Mouse (Mus musculus): Measurements from ENCODE around the gene Adamts12. TPM values are rescaled to one million over a fixed set of nuclear protein-coding genes. Genes with fewer than 3 reads are reported as not detected.

Adamts12 gene
- polyA plus RNA-seq, 1 experiment from 2014 or later: 1.9 TPM

DNA sequence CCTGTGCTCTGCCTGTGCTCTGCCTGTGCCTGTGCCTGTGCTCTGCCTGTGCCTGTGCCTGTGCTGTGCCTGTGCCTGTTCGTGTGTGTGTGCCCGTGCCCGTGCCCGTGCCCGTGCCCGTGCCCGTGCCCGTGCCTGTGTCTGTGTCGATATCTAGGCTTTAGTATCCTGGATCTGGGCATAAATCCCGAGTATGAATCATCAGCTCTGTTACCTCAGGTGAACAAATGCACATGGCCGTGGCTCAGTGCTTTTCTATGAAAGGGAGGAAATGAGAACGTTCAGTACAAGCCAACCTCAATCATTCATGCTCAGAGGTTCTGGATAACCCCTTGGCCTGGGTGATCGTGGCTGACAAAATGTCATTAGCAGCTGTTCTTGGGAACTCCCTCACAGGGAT lies 110.3 kb downstream of the Adamts12 start:
- no peak for ATAC-seq (replicated peaks; ENCODE audit: extremely low read depth, insufficient read depth, low FRiP score)
- no peak overlapping the region for H3K27ac ChIP-seq (ENCODE audit: low read length)
- H3K4me1 ChIP-seq (ENCODE audit: control insufficient read depth, insufficient read depth, low read length): no peaks in the 10 kb centered on the region
- H3K36me3 ChIP-seq (ENCODE audit: control insufficient read depth, insufficient read depth): no peaks in the 10 kb centered on the region
- H3K4me2 ChIP-seq (ENCODE audit: low read depth, low read length): no peak overlapping the region
- no peak overlapping the region for H3K4me3 ChIP-seq (ENCODE audit: low read length)
- no peaks in the 10 kb centered on the region for H3K27me3 ChIP-seq (ENCODE audit: control insufficient read depth, insufficient read depth, low read length)
- H3K9me3 ChIP-seq (replicated peaks; ENCODE audit: control insufficient read depth, low read length): no peaks in the 10 kb centered on the region
- H3K9ac ChIP-seq (ENCODE audit: low read length): no peak overlapping the region
- 79% methylated on average over 13 of the region's 13 CpGs for WGBS

DNA sequence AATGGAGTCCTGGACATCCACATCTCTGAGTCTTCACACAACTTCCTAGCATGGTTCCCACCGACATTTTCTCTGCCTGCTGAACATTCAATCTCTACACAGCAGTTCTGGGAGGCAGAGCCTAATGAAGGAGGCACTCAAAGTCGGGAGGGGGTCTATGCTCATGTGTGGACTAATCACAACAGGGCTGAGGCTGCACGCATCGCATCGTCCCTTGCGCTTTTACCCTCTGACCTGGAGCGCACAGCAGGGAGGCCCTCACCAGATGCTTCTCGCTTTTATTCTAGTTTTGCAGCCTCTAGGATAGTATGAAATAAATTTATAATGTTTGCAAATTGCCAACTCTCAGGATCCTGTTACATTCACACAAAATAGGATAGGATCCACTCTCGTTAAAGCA lies 112.9 kb downstream of the Adamts12 start:
- Histone ChIP-seq H3K36me3 (ENCODE audit: control insufficient read depth, insufficient read depth) (no peaks in the 10 kb centered on the region), H3K4me1 (ENCODE audit: control insufficient read depth, insufficient read depth, low read length) (no peaks in the 10 kb centered on the region), H3K27me3 (ENCODE audit: control insufficient read depth, insufficient read depth, low read length) (no peaks in the 10 kb centered on the region), H3K27ac (ENCODE audit: low read length) (no peak overlapping the region), H3K9ac (ENCODE audit: low read length) (no peak overlapping the region), H3K4me3 (ENCODE audit: low read length) (no peak overlapping the region), H3K9me3 (replicated peaks; ENCODE audit: control insufficient read depth, low read length) (no peaks in the 10 kb centered on the region), H3K4me2 (ENCODE audit: low read depth, low read length) (no peak overlapping the region)
- ATAC-seq (replicated peaks; ENCODE audit: extremely low read depth, insufficient read depth, low FRiP score): no peak
- WGBS: 68% methylated on average over 9 of the region's 9 CpGs

DNA sequence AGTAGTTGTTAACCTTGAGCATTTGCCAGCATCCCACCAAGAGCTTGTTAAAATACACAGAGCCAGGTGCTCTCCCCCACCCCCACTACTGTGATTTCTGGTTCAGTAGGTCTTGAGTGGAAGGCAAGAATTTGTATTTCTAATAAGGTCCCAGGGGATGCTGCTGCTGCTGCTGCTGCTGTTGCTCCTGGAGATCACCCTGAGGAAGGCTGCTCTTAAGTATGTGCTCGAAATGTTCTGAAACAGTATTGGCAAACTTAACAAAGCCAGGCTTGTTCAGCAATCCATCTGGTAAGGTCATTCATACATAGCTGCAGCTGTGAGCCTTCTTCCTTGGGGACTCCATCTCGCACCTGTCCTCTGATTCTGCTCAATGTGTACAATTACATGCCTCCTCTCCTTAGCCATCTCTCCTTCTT lies 115.2 kb downstream of the Adamts12 start:
- Histone ChIP-seq H3K9ac (ENCODE audit: low read length) (no peak overlapping the region), H3K36me3 (ENCODE audit: control insufficient read depth, insufficient read depth) (no peaks in the 10 kb centered on the region), H3K4me2 (ENCODE audit: low read depth, low read length) (no peak overlapping the region), H3K27me3 (ENCODE audit: control insufficient read depth, insufficient read depth, low read length) (no peaks in the 10 kb centered on the region), H3K4me1 (ENCODE audit: control insufficient read depth, insufficient read depth, low read length) (no peaks in the 10 kb centered on the region), H3K4me3 (ENCODE audit: low read length) (no peak overlapping the region), H3K9me3 (replicated peaks; ENCODE audit: control insufficient read depth, low read length) (no peaks in the 10 kb centered on the region), H3K27ac (ENCODE audit: low read length) (no peak overlapping the region)
- 65% methylated on average over 2 of the region's 2 CpGs for WGBS
- ATAC-seq (replicated peaks; ENCODE audit: extremely low read depth, insufficient read depth, low FRiP score): no peak

DNA sequence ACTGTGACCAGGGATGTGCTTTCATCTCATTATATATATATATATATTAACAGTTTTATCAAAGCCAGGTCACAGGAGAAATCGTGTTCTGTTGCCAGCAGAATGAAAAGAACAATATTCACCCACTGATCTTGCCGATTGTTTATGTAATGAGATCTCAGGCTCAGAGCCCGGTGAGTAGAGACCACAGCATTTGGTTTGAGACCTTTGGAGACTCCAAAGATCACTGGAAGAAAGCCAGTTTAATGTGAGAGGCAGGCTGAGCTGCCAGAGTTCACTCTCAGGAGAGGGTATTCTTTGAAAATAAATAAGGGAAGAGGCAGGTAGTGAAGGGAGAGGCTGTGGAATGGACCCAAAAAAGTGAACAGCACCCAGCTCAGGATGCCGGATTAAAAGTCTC lies 122.1 kb downstream of the Adamts12 start:
- H3K4me3 ChIP-seq (ENCODE audit: low read length): no peak overlapping the region
- no peaks in the 10 kb centered on the region for H3K9me3 ChIP-seq (replicated peaks; ENCODE audit: control insufficient read depth, low read length)
- H3K36me3 ChIP-seq (ENCODE audit: control insufficient read depth, insufficient read depth): no peaks in the 10 kb centered on the region
- H3K27ac ChIP-seq (ENCODE audit: low read length): no peak overlapping the region
- H3K27me3 ChIP-seq (ENCODE audit: control insufficient read depth, insufficient read depth, low read length): no peaks in the 10 kb centered on the region
- no peak overlapping the region for H3K4me2 ChIP-seq (ENCODE audit: low read depth, low read length)
- 63% methylated on average over 4 of the region's 4 CpGs for WGBS
- H3K9ac ChIP-seq (ENCODE audit: low read length): no peak overlapping the region
- ATAC-seq (replicated peaks; ENCODE audit: extremely low read depth, insufficient read depth, low FRiP score): no peak
- no peaks in the 10 kb centered on the region for H3K4me1 ChIP-seq (ENCODE audit: control insufficient read depth, insufficient read depth, low read length)

DNA sequence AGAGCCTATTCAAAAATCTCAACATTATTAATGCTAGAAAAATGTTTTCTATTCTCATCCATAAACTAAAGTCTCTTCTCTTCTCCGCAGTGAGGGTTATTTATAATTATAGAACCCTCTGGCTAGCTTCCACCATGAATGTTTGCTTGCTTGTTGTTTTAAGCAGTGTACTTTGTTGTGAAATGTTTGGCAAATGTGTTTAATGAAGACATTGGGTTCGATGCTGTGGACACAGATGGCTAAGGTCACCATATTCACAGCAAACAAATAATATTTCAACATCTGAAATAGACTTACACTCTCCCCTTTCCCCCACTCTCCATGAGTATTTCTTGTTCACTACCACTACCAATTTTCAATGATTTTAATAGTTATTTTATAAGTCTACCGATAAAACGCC lies 125.9 kb downstream of the Adamts12 start:
- H3K27ac ChIP-seq (ENCODE audit: low read length): no peak overlapping the region
- no peak overlapping the region for H3K4me3 ChIP-seq (ENCODE audit: low read length)
- H3K4me2 ChIP-seq (ENCODE audit: low read depth, low read length): no peak overlapping the region
- no peaks in the 10 kb centered on the region for H3K36me3 ChIP-seq (ENCODE audit: control insufficient read depth, insufficient read depth)
- H3K9me3 ChIP-seq (replicated peaks; ENCODE audit: control insufficient read depth, low read length): no peaks in the 10 kb centered on the region
- no peaks in the 10 kb centered on the region for H3K4me1 ChIP-seq (ENCODE audit: control insufficient read depth, insufficient read depth, low read length)
- WGBS: 74% methylated on average over 4 of the region's 4 CpGs
- no peak overlapping the region for H3K9ac ChIP-seq (ENCODE audit: low read length)
- no peaks in the 10 kb centered on the region for H3K27me3 ChIP-seq (ENCODE audit: control insufficient read depth, insufficient read depth, low read length)
- no peak for ATAC-seq (replicated peaks; ENCODE audit: extremely low read depth, insufficient read depth, low FRiP score)

DNA sequence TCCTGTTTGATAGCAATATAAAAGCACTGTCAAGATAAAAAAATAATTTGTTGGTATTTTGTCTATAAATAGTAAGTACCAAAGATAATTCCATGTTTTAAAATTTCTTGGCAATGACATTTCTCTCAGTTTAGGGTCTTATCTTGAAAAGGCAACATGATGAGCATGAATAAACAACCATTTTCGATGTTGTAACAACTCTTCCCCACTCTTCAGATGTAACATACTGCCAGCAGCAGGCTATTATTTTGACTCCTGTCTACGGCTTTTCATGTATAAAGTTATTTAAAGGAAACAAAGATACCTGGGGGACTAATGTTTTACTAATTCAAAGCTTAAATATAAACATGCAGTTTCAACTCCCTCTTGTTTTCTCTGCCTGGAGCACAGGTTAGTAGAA lies 128.2 kb downstream of the Adamts12 start:
- H3K27me3 ChIP-seq (ENCODE audit: control insufficient read depth, insufficient read depth, low read length): no peaks in the 10 kb centered on the region
- no peak overlapping the region for H3K27ac ChIP-seq (ENCODE audit: low read length)
- H3K4me2 ChIP-seq (ENCODE audit: low read depth, low read length): no peak overlapping the region
- no peak overlapping the region for H3K9ac ChIP-seq (ENCODE audit: low read length)
- ATAC-seq (replicated peaks; ENCODE audit: extremely low read depth, insufficient read depth, low FRiP score): no peak
- no peaks in the 10 kb centered on the region for H3K9me3 ChIP-seq (replicated peaks; ENCODE audit: control insufficient read depth, low read length)
- WGBS: 53% methylated on average over 2 of the region's 2 CpGs
- H3K36me3 ChIP-seq (ENCODE audit: control insufficient read depth, insufficient read depth): no peaks in the 10 kb centered on the region
- H3K4me1 ChIP-seq (ENCODE audit: control insufficient read depth, insufficient read depth, low read length): no peaks in the 10 kb centered on the region
- H3K4me3 ChIP-seq (ENCODE audit: low read length): no peak overlapping the region

DNA sequence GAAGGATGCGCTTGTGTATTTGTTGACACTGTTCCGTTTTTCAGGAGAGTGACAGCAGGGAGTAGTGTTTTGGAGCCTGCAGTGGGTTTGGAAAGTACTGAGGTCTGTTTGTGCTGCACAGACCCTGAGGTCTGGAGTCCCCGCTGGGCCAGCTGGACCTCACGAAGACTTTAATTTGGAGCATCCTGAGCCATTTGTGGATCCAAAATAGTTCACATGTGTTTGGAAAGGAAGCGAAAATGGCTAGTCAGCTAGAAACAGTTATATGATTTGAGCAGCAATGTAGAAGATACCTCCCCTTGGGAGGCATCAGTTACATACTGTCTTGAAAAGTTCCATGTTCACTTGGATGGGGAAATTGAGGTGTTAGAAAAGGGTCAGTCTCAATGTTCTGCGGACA lies 132.5 kb downstream of the Adamts12 start:
- H3K4me1 ChIP-seq (ENCODE audit: control insufficient read depth, insufficient read depth, low read length): no peaks in the 10 kb centered on the region
- H3K27me3 ChIP-seq (ENCODE audit: control insufficient read depth, insufficient read depth, low read length): no peaks in the 10 kb centered on the region
- H3K4me3 ChIP-seq (ENCODE audit: low read length): no peak overlapping the region
- no peaks in the 10 kb centered on the region for H3K9me3 ChIP-seq (replicated peaks; ENCODE audit: control insufficient read depth, low read length)
- no peak overlapping the region for H3K9ac ChIP-seq (ENCODE audit: low read length)
- no peaks in the 10 kb centered on the region for H3K36me3 ChIP-seq (ENCODE audit: control insufficient read depth, insufficient read depth)
- ATAC-seq (replicated peaks; ENCODE audit: extremely low read depth, insufficient read depth, low FRiP score): no peak
- WGBS: 80% methylated on average over 6 of the region's 6 CpGs
- no peak overlapping the region for H3K4me2 ChIP-seq (ENCODE audit: low read depth, low read length)
- no peak overlapping the region for H3K27ac ChIP-seq (ENCODE audit: low read length)

DNA sequence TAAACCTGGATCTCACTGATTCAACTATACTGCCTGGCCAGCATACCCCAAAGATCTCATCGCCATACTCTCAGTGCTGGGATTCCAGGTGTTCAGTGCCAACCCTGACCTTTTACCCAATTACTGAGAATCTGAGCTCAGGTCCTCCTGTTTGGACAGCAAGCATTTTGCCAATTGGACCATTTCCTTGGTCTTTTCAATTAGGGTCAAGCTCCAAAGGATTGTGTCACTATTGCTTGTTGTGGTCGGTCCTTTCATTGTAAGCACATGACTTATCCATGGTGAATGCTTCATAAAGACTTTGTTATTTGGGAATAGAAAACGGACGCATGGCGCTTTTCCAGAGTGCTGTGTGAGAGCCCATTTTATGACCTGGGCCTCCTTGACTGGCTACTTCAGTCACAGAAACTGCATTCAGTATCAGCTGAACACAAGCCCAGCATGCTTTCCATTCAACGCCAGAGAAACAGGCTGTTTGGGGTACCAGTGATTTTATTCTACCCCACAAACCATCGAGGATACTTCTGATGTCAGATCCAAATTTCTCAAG lies 133.7 kb downstream of the Adamts12 start:
- H3K9ac ChIP-seq (ENCODE audit: low read length): no peak overlapping the region
- no peak overlapping the region for H3K4me3 ChIP-seq (ENCODE audit: low read length)
- H3K4me2 ChIP-seq (ENCODE audit: low read depth, low read length): no peak overlapping the region
- H3K4me1 ChIP-seq (ENCODE audit: control insufficient read depth, insufficient read depth, low read length): no peaks in the 10 kb centered on the region
- no peaks in the 10 kb centered on the region for H3K27me3 ChIP-seq (ENCODE audit: control insufficient read depth, insufficient read depth, low read length)
- H3K36me3 ChIP-seq (ENCODE audit: control insufficient read depth, insufficient read depth): no peaks in the 10 kb centered on the region
- H3K9me3 ChIP-seq (replicated peaks; ENCODE audit: control insufficient read depth, low read length): no peaks in the 10 kb centered on the region
- H3K27ac ChIP-seq (ENCODE audit: low read length): no peak overlapping the region
- WGBS: 89% methylated on average over 7 of the region's 7 CpGs
- ATAC-seq (replicated peaks; ENCODE audit: extremely low read depth, insufficient read depth, low FRiP score): no peak

DNA sequence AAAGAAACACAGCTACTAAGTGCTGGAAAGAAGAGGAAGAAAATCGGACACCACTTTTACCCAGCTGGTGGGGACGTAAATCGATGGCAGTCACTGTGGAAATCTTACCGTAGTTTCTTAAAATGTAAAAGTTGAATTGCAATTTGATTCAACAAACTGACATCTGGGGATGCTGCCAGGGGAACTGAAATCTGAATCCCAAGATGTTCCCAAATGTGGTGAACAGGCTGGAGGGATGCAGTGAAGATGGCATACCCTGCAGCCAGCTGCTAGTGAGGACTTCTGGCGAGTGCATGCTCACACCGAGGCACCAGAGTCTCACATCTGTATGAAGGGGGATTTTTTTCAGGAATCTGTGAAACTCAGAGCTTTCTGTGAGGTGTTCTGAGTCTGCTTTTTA lies 138.5 kb downstream of the Adamts12 start:
- no peak overlapping the region for H3K4me3 ChIP-seq (ENCODE audit: low read length)
- no peak overlapping the region for H3K9ac ChIP-seq (ENCODE audit: low read length)
- H3K4me1 ChIP-seq (ENCODE audit: control insufficient read depth, insufficient read depth, low read length): no peaks in the 10 kb centered on the region
- H3K4me2 ChIP-seq (ENCODE audit: low read depth, low read length): no peak overlapping the region
- no peaks in the 10 kb centered on the region for H3K27me3 ChIP-seq (ENCODE audit: control insufficient read depth, insufficient read depth, low read length)
- H3K27ac ChIP-seq (ENCODE audit: low read length): no peak overlapping the region
- 72% methylated on average over 6 of the region's 6 CpGs for WGBS
- ATAC-seq (replicated peaks; ENCODE audit: extremely low read depth, insufficient read depth, low FRiP score): no peak
- H3K9me3 ChIP-seq (replicated peaks; ENCODE audit: control insufficient read depth, low read length): no peaks in the 10 kb centered on the region
- H3K36me3 ChIP-seq (ENCODE audit: control insufficient read depth, insufficient read depth): no peaks in the 10 kb centered on the region

DNA sequence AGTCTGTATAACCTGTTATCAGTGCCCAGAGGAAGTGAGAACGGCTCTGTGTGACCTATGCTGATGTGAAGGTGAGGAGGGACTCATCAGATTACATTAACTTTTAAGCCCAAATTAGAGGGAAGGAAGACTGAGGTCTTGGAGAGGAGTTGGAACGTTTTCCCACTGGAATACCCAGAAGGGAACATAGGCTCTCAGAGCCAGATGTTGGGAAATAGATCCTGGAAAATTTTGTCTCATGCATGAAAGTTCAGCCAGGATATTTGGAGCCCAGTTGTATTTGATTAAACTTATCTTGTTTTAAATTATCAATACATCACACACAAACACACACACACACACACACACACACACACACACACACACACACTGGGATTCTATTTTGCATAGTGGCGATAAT lies 140.3 kb downstream of the Adamts12 start:
- no peak overlapping the region for H3K9ac ChIP-seq (ENCODE audit: low read length)
- H3K36me3 ChIP-seq (ENCODE audit: control insufficient read depth, insufficient read depth): no peaks in the 10 kb centered on the region
- no peak for ATAC-seq (replicated peaks; ENCODE audit: extremely low read depth, insufficient read depth, low FRiP score)
- no peak overlapping the region for H3K4me3 ChIP-seq (ENCODE audit: low read length)
- H3K4me1 ChIP-seq (ENCODE audit: control insufficient read depth, insufficient read depth, low read length): no peaks in the 10 kb centered on the region
- H3K27me3 ChIP-seq (ENCODE audit: control insufficient read depth, insufficient read depth, low read length): no peaks in the 10 kb centered on the region
- WGBS: 60% methylated on average over 3 of the region's 3 CpGs
- H3K4me2 ChIP-seq (ENCODE audit: low read depth, low read length): no peak overlapping the region
- no peaks in the 10 kb centered on the region for H3K9me3 ChIP-seq (replicated peaks; ENCODE audit: control insufficient read depth, low read length)
- no peak overlapping the region for H3K27ac ChIP-seq (ENCODE audit: low read length)

All from heart, embryonic 16.5 days (tissue).